Mouse (Mus musculus) small intestine, adult 2 months (tissue): ENCODE measurements around the gene Gm20388. TPM values are rescaled to one million over a fixed set of nuclear protein-coding genes. Genes with fewer than 3 reads are reported as not detected.

Source experiments
- H3K27ac ChIP-seq: fragments of 200-500 bp; 2 replicates; pipeline ENCODE4 v1.5.1; 2012; ENCODE audit warnings: low read depth, low read length, control low read depth, inconsistent platforms; ENCODE audit not compliant: insufficient read depth
- H3K27me3 ChIP-seq: fragments of 200-500 bp; 2 replicates; pipeline ENCODE4 v1.6.1; 2012; ENCODE audit warnings: mild to moderate bottlenecking, moderate library complexity, low read length, inconsistent platforms; ENCODE audit not compliant: control insufficient read depth, insufficient read depth
- H3K36me3 ChIP-seq: fragments of 200-500 bp; 2 replicates; pipeline ENCODE4 v1.6.1; 2012; ENCODE audit warnings: mild to moderate bottlenecking, low read length, control low read depth, inconsistent platforms; ENCODE audit not compliant: control insufficient read depth, insufficient read depth
- H3K4me1 ChIP-seq: fragments of 200-500 bp; 2 replicates; pipeline ENCODE4 v1.6.1; 2012; ENCODE audit warnings: low read length, inconsistent platforms, mixed read lengths; ENCODE audit not compliant: control insufficient read depth, insufficient read depth, insufficient read length
- H3K4me3 ChIP-seq: fragments of 200-500 bp; 2 replicates; pipeline ENCODE4 v1.5.1; 2012; ENCODE audit warnings: low read depth, mild to moderate bottlenecking, control low read depth, inconsistent platforms, low read length, moderate library complexity
- CTCF ChIP-seq: fragments of 200-500 bp; IDR thresholded peaks from 2 replicates; pipeline ENCODE4 v1.5.1; 2012; ENCODE audit warnings: low read depth, mild to moderate bottlenecking, control low read depth, inconsistent platforms, low read length, moderate library complexity, mixed read lengths; ENCODE audit not compliant: insufficient replicate concordance, insufficient read length; ENCODE audit errors: extremely low read depth
- POLR2A ChIP-seq: fragments of 200-500 bp; IDR thresholded peaks from 2 replicates; pipeline ENCODE4 v1.6.1; 2012; ENCODE audit warnings: low read depth, mild to moderate bottlenecking, control low read depth, inconsistent platforms, low read length, moderate library complexity
- WGBS: fragments of 180-500 bp; shearing (Covaris S2); methylation state at CpG from one replicate; pipeline ENCODE4 v1.1.7; 2018; 5-methylcytosine and 5-hydroxymethylcytosine counted together
- polyA plus RNA-seq: library from polyadenylated mRNA; depleted of rRNA; stranded (reverse); fragments of >200 nt; gene quantifications from 2 replicates; pipeline ENCODE4 v1.2.3, GENCODE M21; 2012

Gm20388 gene
- polyA plus RNA-seq, 1 experiment: 37.3 TPM

DNA sequence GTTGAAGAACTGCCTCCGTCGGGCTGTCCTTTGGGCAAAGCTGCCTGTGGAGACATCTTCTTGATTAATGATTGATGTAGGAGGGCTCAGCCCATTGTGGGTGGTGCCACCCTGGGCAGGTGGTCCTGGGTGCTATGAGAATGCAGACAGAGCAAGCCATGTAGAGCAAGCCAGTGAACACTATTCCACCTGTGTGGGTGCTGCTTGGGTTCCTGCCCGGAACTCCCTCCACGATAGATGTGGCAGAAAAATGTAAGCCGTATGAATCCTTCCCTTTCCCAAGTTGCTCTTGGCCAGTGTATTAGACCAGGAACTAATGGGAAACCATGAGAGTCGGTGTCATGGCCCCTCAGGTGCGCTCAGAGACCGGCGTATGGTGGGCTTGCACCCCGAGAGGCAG lies 1830.1 kb downstream of the Gm20388 start:
- Histone ChIP-seq H3K36me3 (no peaks in the 10 kb centered on the region), H3K27me3 (no peaks in the 10 kb centered on the region), H3K4me1 (no peaks in the 10 kb centered on the region), H3K27ac (no peak overlapping the region), H3K4me3 (no peak overlapping the region)
- 78% methylated on average over 10 of the region's 10 CpGs for WGBS
- TF ChIP-seq CTCF (no peak), POLR2A (no peak)

DNA sequence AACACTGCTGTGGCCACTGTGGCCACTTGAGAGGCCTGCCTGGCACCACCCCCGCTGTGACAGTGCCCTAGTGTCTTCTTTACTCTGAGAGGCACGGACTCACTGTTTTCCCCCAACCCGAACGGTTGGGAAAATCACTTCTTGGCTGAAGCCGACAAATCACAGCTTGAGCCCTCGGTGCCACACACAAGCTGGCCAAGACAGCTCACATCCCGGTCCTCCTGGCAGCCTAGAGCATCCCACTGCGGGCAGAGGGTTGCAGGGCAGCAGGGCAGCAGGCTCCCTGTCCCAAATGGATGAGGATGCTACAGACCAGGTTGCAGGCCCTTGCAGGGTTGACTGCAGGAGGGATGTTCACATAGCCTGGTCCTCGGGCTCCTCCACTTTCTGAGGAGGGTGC lies 1838.9 kb downstream of the Gm20388 start:
- H3K4me1 ChIP-seq: no peaks in the 10 kb centered on the region
- no peak overlapping the region for H3K4me3 ChIP-seq
- H3K36me3 ChIP-seq: no peaks in the 10 kb centered on the region
- no peaks in the 10 kb centered on the region for H3K27me3 ChIP-seq
- no peak for TF ChIP-seq CTCF
- TF ChIP-seq POLR2A: no peak
- WGBS: 74% methylated on average over 9 of the region's 9 CpGs
- H3K27ac ChIP-seq: no peak overlapping the region

DNA sequence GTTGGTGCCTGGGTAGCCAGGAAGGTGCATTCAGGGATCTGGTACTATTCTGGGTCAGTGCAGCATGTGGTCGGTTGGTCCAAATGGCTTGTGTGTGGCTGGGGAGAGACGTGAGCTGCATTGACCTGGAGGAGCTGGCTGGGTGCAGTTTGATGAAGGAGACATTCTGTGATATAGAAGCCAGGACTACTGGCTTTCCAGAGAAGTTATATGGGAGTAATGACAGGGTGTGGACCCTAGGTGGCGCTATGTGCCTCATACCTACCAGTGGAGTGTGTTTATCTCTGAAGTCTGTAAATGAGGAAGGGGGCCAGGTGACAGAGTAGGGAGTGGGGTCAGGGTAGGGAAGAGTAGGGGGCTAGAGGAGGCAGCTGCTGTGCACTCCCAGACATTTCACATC lies 1839.9 kb downstream of the Gm20388 start:
- TF ChIP-seq POLR2A (no peak), CTCF (no peak)
- no peak overlapping the region for H3K4me3 ChIP-seq
- no peaks in the 10 kb centered on the region for H3K4me1 ChIP-seq
- WGBS: 38% methylated on average over 3 of the region's 3 CpGs
- H3K27ac ChIP-seq: no peak overlapping the region
- no peaks in the 10 kb centered on the region for H3K36me3 ChIP-seq
- no peaks in the 10 kb centered on the region for H3K27me3 ChIP-seq

DNA sequence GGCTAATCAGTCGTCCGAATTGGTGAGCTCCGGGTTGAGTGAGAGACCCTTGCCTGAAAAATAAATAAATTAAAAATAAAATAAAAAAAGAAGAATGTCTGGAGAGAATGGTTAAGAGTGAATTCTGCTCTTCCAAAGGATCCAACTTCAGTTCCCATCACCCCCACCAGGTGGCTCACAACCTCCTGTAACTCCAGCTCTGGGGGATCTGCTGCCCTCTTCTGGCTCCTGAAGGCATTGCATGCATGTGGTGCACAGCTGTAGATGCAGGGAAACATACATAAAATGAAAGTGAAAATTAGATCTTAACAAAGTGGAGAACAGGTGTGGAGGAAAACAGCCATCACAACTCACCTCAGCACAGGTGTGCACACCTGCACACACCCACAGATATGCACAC lies 1840.8 kb downstream of the Gm20388 start:
- 27% methylated on average over 3 of the region's 3 CpGs for WGBS
- Histone ChIP-seq H3K27ac (no peak overlapping the region), H3K27me3 (no peaks in the 10 kb centered on the region), H3K4me3 (no peak overlapping the region), H3K36me3 (no peaks in the 10 kb centered on the region), H3K4me1 (no peaks in the 10 kb centered on the region)
- TF ChIP-seq CTCF (peak; percentile 80; the same call in 1 of the 2 replicates), POLR2A (no peak)

DNA sequence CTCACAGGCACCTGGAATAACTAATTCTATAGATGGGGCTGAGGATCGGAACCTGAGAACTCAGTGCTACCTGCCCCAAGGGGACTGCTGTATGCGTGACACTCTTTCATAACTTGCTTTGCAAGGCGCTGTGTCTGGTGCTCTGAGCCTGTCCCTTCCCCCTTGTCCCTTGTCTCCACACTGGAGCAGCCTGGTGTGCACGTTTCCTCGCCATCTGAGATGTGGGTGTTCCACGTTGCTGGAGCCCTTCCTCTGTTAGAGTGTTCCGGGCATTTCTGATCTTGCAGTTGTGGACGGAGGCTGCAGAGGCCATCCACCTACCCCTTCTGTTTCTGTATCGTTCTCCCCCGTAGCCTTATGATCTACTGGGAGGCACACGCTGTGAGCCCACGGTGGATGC lies 1847.8 kb downstream of the Gm20388 start:
- Histone ChIP-seq H3K36me3 (no peaks in the 10 kb centered on the region), H3K27me3 (no peaks in the 10 kb centered on the region), H3K4me3 (no peak overlapping the region), H3K4me1 (no peaks in the 10 kb centered on the region), H3K27ac (no peak overlapping the region)
- TF ChIP-seq POLR2A (no peak), CTCF (no peak)
- 66% methylated on average over 12 of the region's 12 CpGs for WGBS

DNA sequence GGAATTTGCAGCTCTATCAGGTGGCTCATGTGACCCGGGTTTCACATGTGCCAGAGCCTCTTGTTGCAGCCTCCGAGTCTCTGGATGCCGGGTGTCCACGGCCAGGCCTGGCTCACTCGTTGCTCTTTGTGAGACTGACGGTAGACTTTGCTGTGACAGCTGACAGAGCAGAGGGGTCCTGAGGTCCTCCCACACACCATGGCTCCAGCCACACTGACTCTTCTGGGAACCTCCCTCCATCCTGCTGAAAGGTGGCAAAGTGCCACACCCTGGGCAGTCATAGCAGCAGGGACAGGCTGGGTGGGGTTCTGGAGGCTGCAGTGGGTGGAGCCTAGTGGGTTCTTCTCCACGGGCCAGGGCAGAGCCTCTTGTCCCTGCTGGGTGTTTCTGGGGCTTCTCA lies 1849.8 kb downstream of the Gm20388 start:
- Histone ChIP-seq H3K27ac (no peak overlapping the region), H3K4me1 (no peaks in the 10 kb centered on the region), H3K27me3 (no peaks in the 10 kb centered on the region), H3K4me3 (no peak overlapping the region), H3K36me3 (no peaks in the 10 kb centered on the region)
- WGBS: 65% methylated on average over 7 of the region's 7 CpGs
- TF ChIP-seq POLR2A (no peak), CTCF (no peak)

DNA sequence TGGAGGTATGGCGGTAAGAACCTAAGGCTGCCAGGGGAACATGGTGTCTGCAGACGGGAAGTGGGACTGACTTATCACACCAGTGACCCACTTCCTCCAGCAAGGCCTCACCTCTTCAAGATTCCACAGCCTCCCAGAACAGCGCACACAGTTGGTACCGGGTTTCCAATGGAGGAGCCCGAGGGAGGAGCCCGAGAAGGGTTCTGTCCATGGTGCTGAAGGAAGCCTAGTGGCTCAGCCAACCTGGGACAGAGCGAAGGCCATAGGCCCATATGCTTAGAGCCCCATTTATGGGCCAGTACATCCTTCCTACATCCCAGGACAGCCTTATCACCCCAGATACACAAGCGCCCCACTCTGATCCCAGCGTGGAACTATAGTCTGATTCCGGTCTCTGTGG lies 1850.8 kb downstream of the Gm20388 start:
- Histone ChIP-seq H3K4me1 (no peaks in the 10 kb centered on the region), H3K27me3 (no peaks in the 10 kb centered on the region), H3K4me3 (no peak overlapping the region), H3K36me3 (no peaks in the 10 kb centered on the region), H3K27ac (no peak overlapping the region)
- 31% methylated on average over 10 of the region's 10 CpGs for WGBS
- TF ChIP-seq CTCF: no peak
- TF ChIP-seq POLR2A: no peak
